Mouse (Mus musculus) frontal cortex, postnatal 14 days (tissue): ENCODE data around the gene Far1.
A peak's percentile ranks its signal among the peaks of the same experiment; 100 is the strongest.

Source experiments
- DNase-seq, 2 experiments: peaks; one replicate each; pipeline ENCODE4 v3.0.0; 2022; ENCODE audit warnings: low spot score in 2 of 2

Far1 gene

GRCm38 (mm10) chr7:113513286-113513962, at the start of gene Far1:
Gene Far1, plus strand, starts transcription at chr7:113513834.
- DNase-seq = peak; percentile 98 to 99

DNA sequence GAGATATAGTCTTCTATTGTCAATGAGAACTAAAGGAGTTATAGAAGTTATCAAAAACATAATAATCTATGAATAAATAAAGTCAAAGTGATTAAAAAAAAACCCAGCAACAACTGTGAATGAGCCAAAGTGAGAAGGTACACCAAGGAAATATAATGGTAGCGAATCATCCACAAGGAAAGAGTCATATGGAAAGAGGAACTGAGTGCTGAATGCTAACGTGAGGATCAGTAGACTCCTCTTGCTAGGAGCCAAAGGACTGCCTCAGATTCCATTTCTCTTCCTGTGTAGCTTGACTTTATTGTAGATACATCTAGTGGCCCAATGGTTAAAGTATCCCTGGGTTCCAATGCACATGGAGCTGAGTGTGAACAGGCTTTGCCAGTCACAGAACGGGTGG, 45.3 kb upstream of the Far1 start:
- no peak for DNase-seq

DNA sequence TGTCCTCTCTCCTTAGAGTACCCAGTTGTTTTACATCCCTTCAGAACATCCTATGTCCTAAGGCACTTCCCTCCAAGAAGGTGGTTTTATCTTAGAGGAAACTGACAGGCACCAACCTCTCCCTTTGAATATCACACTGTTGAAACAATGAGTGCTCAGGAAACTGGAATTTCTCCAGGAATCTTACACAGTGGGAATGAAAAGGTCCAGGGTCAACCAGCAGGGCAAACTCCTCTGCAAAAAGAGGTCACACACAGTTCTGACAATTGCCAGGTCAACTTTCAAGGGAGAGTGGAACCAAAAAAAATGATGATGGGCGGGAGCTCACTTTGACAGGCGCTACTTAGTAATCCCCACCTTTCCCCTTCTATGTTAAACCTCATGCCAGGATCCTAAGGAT, 43.0 kb upstream of the Far1 start:
- no peak for DNase-seq

DNA sequence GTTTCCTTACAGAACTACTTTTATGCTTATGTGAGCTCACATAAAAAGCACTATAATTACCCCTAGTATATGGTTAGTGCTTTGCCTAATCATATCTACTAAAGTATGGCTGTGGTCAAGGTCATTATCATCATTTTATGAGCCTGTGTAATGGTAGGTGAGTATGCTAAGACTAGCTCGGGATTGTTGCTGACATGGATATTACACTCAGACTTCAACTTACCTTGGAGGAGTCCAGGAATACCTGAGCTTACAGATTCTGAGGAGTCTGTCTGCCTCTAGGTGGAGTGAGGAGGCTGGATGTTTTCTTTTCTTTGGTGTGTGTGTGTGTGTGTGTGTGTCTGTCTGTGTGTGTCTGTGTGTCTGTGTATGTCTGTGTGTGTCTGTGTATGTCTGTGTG, 42.0 kb upstream of the Far1 start:
- no peak for DNase-seq

DNA sequence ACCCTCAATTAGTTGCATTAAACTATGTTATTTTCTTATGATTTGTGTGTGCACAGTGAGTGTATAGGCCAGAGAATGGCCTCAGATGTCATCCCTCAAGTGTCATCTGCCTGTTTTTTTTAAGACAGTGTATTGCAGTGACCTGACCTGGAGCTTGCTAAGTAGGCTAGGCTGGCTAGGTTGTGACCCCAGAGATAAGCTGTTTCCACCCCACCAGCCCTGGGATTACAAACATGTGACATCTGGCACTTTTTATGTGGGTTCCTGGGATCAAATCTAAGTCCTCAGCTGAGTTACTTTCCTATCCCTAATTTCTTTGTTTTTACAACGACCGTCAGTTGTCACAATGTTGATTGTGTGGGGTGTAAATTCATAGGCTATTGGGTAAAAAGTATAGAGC, 17.8 kb upstream of the Far1 start:
- no peak for DNase-seq

DNA sequence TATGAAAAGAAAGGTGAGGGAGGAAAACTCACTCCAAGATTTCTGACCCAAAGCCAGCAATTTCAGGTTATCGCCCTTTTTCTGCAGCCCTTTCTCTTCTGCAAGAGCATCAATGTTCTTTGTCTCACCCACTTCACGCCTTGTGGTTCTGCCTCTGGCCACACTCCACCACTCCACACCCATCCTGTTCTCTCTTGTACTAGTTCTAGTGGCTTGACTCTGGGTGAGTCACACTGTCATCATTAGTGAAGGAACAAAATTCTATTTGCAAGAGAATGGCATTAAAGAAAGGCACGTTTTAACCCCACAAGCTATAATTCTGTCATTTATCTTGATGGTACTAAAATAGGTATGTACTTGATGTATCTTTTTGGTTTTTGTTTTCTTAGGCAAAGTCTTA, 15.2 kb upstream of the Far1 start:
- DNase-seq = no peak

DNA sequence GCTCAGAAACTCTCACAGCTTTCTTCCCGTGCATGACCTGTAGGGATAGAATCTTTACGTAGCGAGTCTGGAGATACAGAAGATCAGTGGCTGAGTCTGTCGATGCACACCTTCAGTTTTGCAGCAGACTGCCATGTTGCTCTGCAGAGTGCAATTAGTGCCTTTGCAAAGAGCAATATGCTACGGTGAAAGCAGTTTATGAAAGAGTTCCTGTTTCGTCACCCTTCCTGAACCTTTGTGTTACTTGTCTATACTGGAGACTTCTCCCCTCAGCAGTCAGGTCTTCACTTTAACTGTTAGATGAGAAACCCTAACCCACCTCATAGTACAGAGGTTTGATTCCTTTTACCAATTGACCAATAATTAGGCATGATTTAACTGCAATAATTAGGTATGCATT, 13.8 kb upstream of the Far1 start:
- DNase-seq = no peak

- DNase-seq = no peak
Observed at GRCm38 (mm10) chr7:113502453-113502852, 11.2 kb upstream of the Far1 start.

DNA sequence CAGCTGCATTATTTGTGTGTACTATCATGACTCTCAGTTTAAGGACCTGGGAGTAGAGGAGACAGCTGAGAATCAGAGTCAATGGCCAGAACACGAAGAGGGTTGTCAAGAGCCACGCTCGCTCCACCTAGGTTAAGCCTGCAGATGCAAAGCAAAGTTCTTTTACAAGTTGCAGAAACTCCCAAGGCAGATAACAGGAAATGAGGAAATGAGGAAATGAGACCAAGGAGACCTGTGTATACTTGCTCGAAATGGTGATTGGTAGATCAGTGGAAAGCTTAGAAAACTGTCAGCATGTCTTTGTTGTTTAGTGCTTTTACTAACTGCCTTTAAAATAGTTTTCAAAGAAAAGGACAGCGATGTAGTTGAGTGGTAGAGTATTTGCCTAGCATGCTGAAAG, 8.6 kb upstream of the Far1 start:
- no peak for DNase-seq

GRCm38 (mm10) chr7:113505516-113506045, 8.1 kb upstream of the Far1 start:
- DNase-seq = no peak

- no peak for DNase-seq
Observed at GRCm38 (mm10) chr7:113507846-113508245, 5.8 kb upstream of the Far1 start.

GRCm38 (mm10) chr7:113511396-113511795, 2.2 kb upstream of the Far1 start:
- no peak for DNase-seq

DNA sequence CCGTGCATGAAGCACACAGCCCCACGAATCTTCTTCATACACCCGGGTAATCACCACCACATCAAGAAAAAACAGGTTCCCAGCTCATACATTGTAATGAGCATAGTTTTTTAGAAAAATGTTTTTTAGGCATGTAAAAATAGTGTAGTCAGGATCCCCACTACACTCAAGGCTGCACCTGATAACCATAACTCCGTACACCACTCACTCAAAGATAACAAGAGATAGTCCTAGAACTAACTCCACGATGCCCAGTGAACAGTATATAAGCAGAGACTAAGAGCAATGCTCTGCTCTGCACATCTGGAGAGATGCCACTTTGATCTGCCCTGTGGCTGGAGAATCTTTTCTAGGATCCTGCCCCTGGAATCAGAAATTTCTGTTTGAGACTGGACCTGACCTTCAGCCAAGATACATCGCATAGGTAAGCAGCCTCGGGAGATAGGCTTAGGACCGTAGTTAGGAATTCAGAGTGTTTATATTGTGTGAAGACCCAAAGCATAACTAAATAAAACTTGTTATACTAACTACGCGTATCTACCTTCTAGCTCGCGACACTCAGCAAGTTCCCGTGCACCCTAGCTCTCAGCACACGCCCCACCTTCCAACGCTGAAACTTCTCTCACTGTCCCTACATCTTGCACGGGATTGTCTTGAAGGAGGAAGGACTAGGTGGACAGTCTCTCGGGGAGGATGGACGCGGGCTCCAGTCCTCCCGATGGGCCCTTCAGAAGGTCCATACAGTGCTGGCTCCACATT, 928 bp upstream of the Far1 start:
- DNase-seq = no peak

- DNase-seq = peak; percentile 15 to 16
Observed at GRCm38 (mm10) chr7:113513963-113514649, 472 bp downstream of the Far1 start.

GRCm38 (mm10) chr7:113515831-113516230, 2.2 kb downstream of the Far1 start:
- no peak for DNase-seq

- DNase-seq = no peak
Observed at GRCm38 (mm10) chr7:113518419-113518818, 4.8 kb downstream of the Far1 start.

DNA sequence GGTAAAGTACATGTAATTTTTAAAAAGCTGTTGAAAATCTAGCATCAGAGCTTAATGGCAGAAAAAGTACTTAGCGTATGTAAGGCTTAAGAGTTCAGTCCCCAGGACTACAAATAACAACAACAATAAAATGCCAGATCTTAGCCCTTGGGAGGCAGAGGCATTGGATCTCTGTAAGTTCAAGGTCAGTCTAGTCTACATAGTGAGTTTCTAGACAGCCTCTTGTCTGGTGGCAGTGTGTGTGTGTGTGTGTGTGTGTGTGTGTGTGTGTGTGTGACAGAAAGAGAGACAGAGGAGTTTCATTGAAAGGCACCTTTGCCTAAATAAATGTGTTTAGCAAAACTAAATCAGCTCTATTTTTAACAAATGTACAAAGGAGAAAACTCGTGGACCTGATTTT, 5.3 kb downstream of the Far1 start:
- DNase-seq = no peak

- DNase-seq = no peak
Observed at GRCm38 (mm10) chr7:113543158-113543557, 29.5 kb downstream of the Far1 start.

DNA sequence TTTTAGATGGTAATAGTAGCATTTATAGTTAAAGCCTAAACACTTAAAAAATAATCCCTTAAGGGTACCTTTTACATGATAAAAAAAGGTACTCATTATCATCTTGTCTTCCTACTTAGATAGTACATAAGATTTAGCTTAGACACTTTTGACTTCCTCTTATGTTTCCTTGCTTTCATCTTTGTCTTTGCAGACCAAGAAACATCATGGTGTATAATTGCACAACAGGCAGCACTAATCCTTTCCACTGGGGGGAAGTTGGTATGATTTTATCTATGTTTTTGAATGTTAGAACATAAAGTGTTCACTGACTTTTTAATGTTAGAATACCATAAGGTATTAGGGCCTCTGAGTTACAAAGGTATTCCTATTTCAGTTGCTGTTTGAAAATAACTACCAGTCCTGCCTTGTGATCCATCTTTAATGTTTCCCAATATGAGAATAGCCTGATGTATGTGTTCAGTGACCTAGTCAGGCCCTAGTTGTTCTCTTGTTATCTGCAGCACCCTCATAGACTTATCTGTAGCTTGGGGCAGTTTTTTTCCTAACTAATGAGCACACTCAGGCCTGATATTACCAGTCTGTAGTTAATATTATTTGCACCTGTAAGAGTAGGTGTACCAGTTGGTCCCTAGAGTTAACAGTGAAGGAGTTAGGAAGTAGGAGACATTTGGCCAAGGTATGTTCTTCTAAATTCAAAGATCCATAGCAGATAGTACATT, 38.3 kb downstream of the Far1 start:
- no peak for DNase-seq

DNA sequence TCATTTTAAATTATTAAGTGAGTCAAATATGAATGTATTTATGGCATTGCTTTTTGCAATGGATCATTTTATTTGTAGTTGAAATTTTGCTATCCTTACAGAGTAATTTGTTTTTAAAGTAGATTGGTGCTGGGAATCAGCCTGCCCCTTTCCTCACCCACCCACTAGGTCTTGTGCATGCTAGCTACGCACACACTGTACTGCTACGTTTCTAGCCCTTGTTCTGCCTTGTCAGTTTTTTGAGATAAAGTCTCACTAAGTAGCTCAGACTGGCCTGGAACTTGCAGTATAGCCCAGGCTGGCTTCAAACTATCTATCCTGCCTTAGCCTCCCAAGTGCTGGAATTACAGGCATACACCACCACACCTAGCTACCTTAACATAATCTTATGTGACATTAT, 38.9 kb downstream of the Far1 start:
- no peak for DNase-seq

- no peak for DNase-seq
Observed at GRCm38 (mm10) chr7:113556138-113556537, 42.5 kb downstream of the Far1 start.

- no peak for DNase-seq
Observed at GRCm38 (mm10) chr7:113566892-113567291, 53.3 kb downstream of the Far1 start.
